Mouse (Mus musculus) kidney, adult 2 months (tissue): ENCODE measurements around the gene Cab39l.

ENCODE experiments used
- CTCF ChIP-seq: fragments of 200-500 bp; conservative IDR thresholded peaks from 2 replicates; pipeline ENCODE4 v1.5.1; 2011; ENCODE audit warnings: low read depth, mild to moderate bottlenecking, control low read depth, low read length, moderate library complexity, mixed read lengths; ENCODE audit not compliant: insufficient read depth, insufficient read length
- POLR2A ChIP-seq: fragments of 200-500 bp; IDR thresholded peaks from one replicate; pipeline ENCODE4 v1.6.1; 2011; ENCODE audit warnings: low read depth, low read length, control low read depth

DNA sequence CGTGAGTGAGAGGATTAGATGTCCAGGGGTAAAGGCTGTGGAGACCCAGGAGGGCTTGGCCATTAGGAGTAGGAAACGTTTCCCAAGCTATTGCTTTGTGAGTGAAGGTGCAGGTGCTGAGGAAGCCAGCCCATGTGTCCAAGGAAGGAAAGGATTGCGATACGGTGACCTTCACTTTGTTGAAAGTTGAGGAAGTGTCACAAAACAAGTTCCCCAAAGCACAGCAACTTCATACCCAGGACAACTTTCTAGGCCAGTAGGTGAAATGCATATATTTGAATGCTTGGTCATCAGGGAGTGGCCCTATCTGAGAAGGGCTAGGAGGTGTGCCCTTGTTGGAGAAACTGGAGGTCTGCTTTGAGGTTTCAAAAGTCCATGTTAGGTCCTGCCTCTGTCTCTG, 116.3 kb downstream of the Cab39l start:
- TF ChIP-seq CTCF (no peak), POLR2A (no peak)
